Mouse (Mus musculus): ENCODE measurements around the gene Tspan17.

GRCm38 (mm10) chr13:54765281-54766191, 23.6 kb upstream of the Tspan17 start:
- no peak for TF ChIP-seq CTCF (IDR thresholded peaks at IDR 0.05; ENCODE audit: borderline replicate concordance, extremely low read depth, insufficient read depth, insufficient read length)
- no peak for TF ChIP-seq POLR2A (IDR thresholded peaks at IDR 0.05; ENCODE audit: borderline replicate concordance, extremely low read depth, insufficient read depth, insufficient read length, poor library complexity, severe bottlenecking)
